Mouse (Mus musculus): Measurements from ENCODE around the gene Lima1. TPM values are rescaled to one million over a fixed set of nuclear protein-coding genes. Genes with fewer than 3 reads are reported as not detected.

Gene Lima1
- polyA plus RNA-seq, 1 experiment from 2014 or later: 20.6 TPM

DNA sequence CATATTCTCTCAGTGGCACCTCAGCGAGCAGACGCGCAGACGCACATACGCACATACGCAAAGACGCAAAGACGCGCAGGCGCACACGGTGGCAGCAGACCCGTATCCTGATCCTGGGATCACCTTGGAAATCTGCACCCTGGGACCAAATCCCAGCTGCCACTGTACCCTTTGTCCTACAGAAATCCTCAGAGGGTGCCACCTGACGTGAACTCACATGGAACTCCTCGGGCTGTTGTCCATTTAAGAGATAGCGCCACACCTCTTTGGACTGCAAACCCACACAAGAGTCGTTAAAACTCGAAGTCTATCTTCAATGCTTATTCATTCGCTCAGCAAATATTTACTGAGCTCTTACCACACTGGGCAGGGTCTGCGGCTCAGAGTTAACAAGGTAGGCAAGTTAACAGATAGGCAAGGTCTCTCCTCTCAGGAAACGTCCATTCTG lies 9.7 kb downstream of the Lima1 start:
- no peak overlapping the region for H3K4me2 ChIP-seq
- H3K27ac ChIP-seq: no peak overlapping the region
- no peak overlapping the region for H3K4me3 ChIP-seq
- H3K27me3 ChIP-seq: no peaks in the 10 kb centered on the region
- peaks cover 6% of the 10 kb centered on the region for H3K4me1 ChIP-seq (replicated peaks)
- no peak for ATAC-seq (ENCODE audit: low FRiP score)
- no peak overlapping the region for H3K9ac ChIP-seq
- H3K36me3 ChIP-seq: 0 out of 2 replicates have a peak, but pooled peaks cover 3% of the 10 kb centered on the region
- H3K9me3 ChIP-seq: no peaks in the 10 kb centered on the region
- WGBS: 91% methylated on average over 20 of the region's 20 CpGs

DNA sequence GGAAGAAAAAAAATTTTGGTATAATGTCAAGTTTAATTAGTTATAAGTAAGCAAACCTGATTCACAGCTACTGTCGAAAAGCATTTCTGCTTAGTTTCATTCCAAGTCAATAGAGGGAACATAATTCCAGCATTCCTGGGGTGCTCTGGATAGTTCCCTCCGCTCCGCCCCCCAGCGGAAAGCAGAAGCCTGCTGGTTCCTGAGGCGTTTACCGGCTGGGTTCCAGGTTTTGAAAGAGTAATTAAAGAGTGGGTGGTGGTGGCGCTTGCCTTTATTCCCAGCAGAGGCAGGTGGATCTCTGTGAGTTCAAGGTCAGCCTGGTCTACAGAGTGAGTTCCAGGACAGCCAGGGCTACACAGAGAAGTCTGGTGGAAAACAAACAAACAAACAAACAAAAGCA lies 10.2 kb downstream of the Lima1 start:
- H3K27me3 ChIP-seq: no peaks in the 10 kb centered on the region
- H3K4me3 ChIP-seq: no peak overlapping the region
- no peak for ATAC-seq (ENCODE audit: low FRiP score)
- no peak overlapping the region for H3K27ac ChIP-seq
- peaks cover 10% of the 10 kb centered on the region for H3K4me1 ChIP-seq (replicated peaks)
- WGBS: 85% methylated on average over 7 of the region's 7 CpGs
- no peak overlapping the region for H3K9ac ChIP-seq
- 0 out of 2 replicates have a peak, but pooled peaks cover 3% of the 10 kb centered on the region for H3K36me3 ChIP-seq
- H3K9me3 ChIP-seq: no peaks in the 10 kb centered on the region
- H3K4me2 ChIP-seq: no peak overlapping the region

DNA sequence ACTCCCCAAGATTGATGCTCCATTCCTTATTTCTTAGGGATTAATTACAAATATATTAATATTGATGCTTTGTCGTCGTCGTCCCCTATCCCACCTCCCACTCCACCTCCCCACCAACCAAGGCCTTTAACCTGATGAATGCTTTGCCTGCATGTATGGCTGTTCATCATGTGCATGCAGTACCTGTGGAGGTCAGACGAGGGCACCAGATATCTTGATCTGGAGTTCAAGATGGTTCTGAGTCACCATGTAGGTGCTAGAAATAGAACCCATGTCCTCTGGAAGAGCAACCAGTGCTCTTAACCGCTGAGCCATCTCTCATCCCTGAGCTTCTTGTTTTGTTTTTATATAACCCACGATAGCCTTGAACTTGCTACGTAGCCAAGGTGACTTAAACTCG lies 11.5 kb downstream of the Lima1 start:
- H3K9me3 ChIP-seq: no peaks in the 10 kb centered on the region
- WGBS: 95% methylated on average over 8 of the region's 8 CpGs
- H3K4me3 ChIP-seq: no peak overlapping the region
- H3K4me2 ChIP-seq: no peak overlapping the region
- no peak overlapping the region for H3K27ac ChIP-seq
- 0 out of 2 replicates have a peak, but pooled peaks cover 3% of the 10 kb centered on the region for H3K36me3 ChIP-seq
- ATAC-seq (ENCODE audit: low FRiP score): no peak
- H3K9ac ChIP-seq: no peak overlapping the region
- peaks cover 19% of the 10 kb centered on the region for H3K4me1 ChIP-seq (replicated peaks)
- H3K27me3 ChIP-seq: no peaks in the 10 kb centered on the region

DNA sequence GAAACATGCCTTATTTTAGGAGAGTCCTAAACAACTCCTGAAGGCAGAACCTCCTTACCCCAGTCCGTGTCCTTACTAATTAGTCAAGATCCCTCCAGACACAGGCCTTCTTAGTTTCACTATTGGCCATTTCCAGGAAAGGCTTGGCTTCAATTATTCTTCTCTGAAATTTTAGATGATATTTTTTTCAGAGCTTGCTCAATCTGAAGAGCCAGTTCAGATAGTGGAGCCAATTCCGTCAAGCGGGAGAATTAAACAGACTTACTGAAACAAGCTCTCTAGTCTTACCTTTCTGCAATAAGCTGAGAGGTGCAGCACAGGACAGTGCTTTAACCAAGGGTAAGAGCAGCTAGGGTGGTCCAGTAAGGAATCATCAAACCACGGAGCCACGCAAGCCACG lies 11.9 kb downstream of the Lima1 start:
- Histone ChIP-seq H3K4me1 (replicated peaks) (peaks cover 19% of the 10 kb centered on the region), H3K27ac (no peak overlapping the region), H3K4me3 (no peak overlapping the region), H3K9ac (no peak overlapping the region), H3K9me3 (no peaks in the 10 kb centered on the region), H3K36me3 (0 out of 2 replicates have a peak, but pooled peaks cover 3% of the 10 kb centered on the region), H3K4me2 (no peak overlapping the region), H3K27me3 (no peaks in the 10 kb centered on the region)
- no peak for ATAC-seq (ENCODE audit: low FRiP score)
- WGBS: 97% methylated on average over 6 of the region's 6 CpGs

DNA sequence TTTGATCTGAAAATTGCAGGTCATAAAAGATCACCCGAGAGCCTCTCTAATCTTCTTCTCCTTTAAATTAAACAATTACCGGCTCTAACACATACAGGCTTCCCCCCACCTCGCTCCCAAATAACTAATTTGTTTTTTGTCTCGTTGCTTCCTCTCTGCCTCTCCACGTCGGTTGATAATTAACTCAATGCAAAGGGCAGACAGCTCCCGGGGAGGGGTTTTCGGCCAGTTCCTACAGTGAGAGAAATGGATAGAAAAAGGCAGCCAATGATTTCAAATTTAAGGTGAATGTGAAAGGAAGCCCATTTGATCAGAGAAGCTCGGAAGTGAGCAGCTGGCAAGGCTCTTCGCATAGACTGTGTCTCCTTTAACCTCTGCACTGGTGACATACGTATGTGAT lies 12.8 kb downstream of the Lima1 start:
- Histone ChIP-seq H3K27ac (no peak overlapping the region), H3K27me3 (no peaks in the 10 kb centered on the region), H3K4me2 (no peak overlapping the region), H3K4me1 (replicated peaks) (peaks cover 19% of the 10 kb centered on the region), H3K4me3 (no peak overlapping the region), H3K9ac (no peak overlapping the region), H3K36me3 (0 out of 2 replicates have a peak, but pooled peaks cover 3% of the 10 kb centered on the region), H3K9me3 (no peaks in the 10 kb centered on the region)
- 54% methylated on average over 11 of the region's 11 CpGs for WGBS
- no peak for ATAC-seq (ENCODE audit: low FRiP score)

DNA sequence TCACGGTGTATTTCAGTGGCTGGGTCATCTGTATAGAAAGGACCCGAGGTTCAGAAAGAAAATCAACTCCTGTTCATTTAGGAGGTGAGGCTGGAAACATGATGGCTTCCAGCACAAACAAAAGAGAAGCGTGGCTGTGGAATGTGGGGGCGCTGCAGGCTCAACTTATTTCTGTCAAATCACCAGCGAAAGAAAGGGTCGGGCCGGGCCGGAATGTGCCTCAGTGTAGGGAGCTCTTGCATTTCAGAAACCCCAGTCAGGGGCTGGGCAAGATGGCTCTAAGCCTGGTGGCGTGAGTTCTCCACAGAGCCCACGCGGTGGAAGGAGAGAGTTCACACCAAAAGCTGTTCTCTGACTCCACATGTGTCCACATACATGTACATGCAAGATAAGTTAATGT lies 13.3 kb downstream of the Lima1 start:
- peaks cover 24% of the 10 kb centered on the region for H3K4me1 ChIP-seq (replicated peaks)
- 0 out of 2 replicates have a peak, but pooled peaks cover 3% of the 10 kb centered on the region for H3K36me3 ChIP-seq
- no peak overlapping the region for H3K9ac ChIP-seq
- H3K9me3 ChIP-seq: no peaks in the 10 kb centered on the region
- no peak overlapping the region for H3K4me3 ChIP-seq
- no peak overlapping the region for H3K27ac ChIP-seq
- no peak overlapping the region for H3K4me2 ChIP-seq
- 39% methylated on average over 11 of the region's 11 CpGs for WGBS
- no peak for ATAC-seq (ENCODE audit: low FRiP score)
- H3K27me3 ChIP-seq: no peaks in the 10 kb centered on the region

DNA sequence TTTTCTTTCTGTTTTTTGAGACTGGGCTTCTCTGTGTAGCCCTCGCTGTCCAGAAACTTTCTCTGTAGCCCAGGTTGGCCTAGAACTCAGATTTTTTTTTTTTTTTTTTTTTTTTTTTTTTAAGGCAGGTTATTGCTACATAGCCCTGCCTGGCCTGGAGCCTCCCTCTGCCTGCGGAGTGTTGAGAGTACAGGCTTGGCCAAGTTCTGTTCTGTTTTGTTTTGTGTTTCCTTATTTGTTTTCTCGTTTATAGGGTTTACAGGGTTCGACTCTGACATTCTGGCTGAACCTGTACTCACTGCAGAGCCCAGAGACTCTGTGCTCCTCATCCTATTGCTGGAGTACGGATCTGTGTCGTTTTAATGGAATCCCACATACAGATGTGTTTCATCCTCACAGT lies 13.7 kb downstream of the Lima1 start:
- no peak overlapping the region for H3K4me3 ChIP-seq
- H3K4me2 ChIP-seq: no peak overlapping the region
- peaks cover 24% of the 10 kb centered on the region for H3K4me1 ChIP-seq (replicated peaks)
- WGBS: 82% methylated on average over 6 of the region's 6 CpGs
- no peaks in the 10 kb centered on the region for H3K9me3 ChIP-seq
- no peak overlapping the region for H3K9ac ChIP-seq
- 0 out of 2 replicates have a peak, but pooled peaks cover 3% of the 10 kb centered on the region for H3K36me3 ChIP-seq
- ATAC-seq (ENCODE audit: low FRiP score): no peak
- no peak overlapping the region for H3K27ac ChIP-seq
- no peaks in the 10 kb centered on the region for H3K27me3 ChIP-seq

DNA sequence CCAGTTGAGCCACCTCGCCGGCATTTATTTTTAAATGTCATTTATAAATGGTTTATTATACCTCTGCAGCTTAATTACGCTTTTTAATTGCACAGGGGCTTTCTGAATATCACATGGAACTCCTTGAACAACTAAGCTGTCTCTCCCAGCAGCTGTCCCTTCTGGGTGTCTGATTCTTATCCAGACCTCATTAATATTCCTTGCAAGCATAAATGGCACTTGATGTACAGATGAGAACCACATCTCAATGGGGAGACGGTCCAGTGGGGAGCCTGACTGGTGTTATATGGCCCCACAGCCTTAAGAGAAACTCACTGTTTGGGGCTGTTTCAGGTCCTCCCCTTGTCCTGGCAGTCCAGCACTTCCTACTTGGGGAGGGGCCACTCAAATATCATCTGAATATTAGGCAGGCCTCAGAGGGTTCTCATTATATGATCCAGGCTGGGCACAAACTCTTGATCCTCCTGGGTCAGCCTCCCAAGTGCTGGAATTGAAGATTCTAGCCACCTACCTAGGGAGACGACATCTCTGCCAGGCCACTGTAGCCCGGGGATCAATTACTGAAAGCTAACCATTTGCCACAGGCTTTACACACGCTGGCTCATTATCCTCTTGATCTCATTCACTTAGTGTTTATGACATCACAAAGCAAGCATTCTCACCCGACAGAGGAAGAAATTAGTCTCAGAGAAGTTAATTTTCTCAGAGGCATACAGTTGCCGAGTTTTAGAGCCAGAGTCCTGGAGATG lies 15.4 kb downstream of the Lima1 start:
- no peak overlapping the region for H3K9ac ChIP-seq
- no peak overlapping the region for H3K4me2 ChIP-seq
- 34% methylated on average over 9 of the region's 9 CpGs for WGBS
- H3K27me3 ChIP-seq: no peaks in the 10 kb centered on the region
- no peak for ATAC-seq (ENCODE audit: low FRiP score)
- H3K36me3 ChIP-seq: 0 out of 2 replicates have a peak, but pooled peaks cover 3% of the 10 kb centered on the region
- H3K9me3 ChIP-seq: no peaks in the 10 kb centered on the region
- no peak overlapping the region for H3K4me3 ChIP-seq
- H3K4me1 ChIP-seq (replicated peaks): peaks cover 24% of the 10 kb centered on the region
- H3K27ac ChIP-seq: peak overlapping the region; percentile 72

DNA sequence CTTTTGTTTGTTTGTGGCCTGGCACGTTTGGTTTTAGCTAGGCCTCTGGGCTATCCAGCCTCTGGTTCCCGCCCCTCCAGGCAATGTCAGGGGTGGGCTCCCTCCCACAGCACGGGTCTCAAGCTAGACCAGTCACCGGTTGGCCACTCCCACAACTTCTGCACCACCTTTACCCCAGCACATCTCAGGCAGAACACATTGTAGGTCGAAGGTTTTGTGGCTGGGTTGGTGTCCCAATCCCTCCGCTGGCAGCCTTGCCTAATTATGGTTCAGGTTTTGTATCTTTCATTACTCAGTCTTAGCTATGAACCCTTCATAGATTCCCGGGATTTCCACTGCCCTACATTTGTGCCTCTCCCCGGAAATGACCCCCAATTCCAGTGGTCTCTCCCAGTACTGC lies 17.8 kb downstream of the Lima1 start:
- peaks cover 21% of the 10 kb centered on the region for H3K4me1 ChIP-seq (replicated peaks)
- no peak overlapping the region for H3K27ac ChIP-seq
- no peak for ATAC-seq (ENCODE audit: low FRiP score)
- no peaks in the 10 kb centered on the region for H3K27me3 ChIP-seq
- H3K4me3 ChIP-seq: no peak overlapping the region
- no peak overlapping the region for H3K9ac ChIP-seq
- no peaks in the 10 kb centered on the region for H3K36me3 ChIP-seq
- H3K4me2 ChIP-seq: no peak overlapping the region
- H3K9me3 ChIP-seq: no peaks in the 10 kb centered on the region
- 71% methylated on average over 8 of the region's 8 CpGs for WGBS

DNA sequence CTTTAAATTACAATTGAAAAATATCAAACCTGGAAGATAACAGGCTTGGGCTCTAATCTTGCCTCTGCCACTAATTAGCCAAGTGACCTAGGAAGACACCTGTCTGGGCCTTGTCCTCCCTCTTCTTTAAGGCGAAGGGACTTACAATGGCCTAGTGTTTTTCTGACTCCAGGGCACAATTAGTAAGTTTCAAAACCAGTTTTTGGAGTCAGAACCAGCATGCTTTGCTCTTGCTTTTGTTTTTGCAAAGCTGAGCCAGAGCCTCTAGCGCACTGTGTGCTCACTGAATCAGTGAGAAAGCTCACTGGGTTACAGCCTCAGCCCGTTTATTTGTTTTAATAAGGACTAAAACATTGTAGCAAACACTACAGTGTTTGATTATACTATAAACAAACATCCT lies 20.1 kb downstream of the Lima1 start:
- H3K36me3 ChIP-seq: no peaks in the 10 kb centered on the region
- no peak for ATAC-seq (ENCODE audit: low FRiP score)
- no peak overlapping the region for H3K9ac ChIP-seq
- no peaks in the 10 kb centered on the region for H3K27me3 ChIP-seq
- H3K4me2 ChIP-seq: no peak overlapping the region
- 72% methylated on average over 3 of the region's 3 CpGs for WGBS
- H3K27ac ChIP-seq: 0 out of 2 replicates have a peak overlapping the region, but pooled peaks have one; percentile 23
- peaks cover 15% of the 10 kb centered on the region for H3K4me1 ChIP-seq (replicated peaks)
- H3K4me3 ChIP-seq: no peak overlapping the region
- H3K9me3 ChIP-seq: no peaks in the 10 kb centered on the region

DNA sequence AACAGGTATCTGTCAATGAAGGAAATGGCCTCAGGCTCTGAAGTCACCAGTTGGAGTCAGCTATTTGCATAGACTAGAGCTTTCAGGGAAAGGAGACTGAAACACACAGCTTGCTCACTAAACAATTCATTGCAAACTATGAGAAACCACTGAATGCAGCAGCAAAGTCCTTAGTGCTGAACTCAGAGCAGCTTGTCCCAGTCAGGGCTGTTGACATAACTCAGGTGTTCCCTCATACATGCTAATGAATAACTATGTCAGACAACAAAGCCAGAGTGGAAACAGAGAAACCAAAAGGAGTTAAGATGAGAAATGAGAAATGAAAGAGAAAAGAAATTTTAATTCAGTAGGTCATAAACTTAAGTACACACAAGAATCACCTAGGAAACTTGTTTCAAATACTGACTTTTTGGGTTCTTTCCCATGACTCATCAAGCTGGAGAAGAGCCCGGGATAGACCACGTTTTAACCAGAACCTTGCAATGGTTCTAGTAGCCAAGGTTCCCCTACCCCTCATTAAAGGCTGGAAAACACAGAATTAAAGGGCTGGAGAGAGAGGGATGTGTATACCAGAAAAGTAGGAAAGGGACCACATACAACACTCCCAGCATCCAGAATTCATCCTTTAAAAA lies 22.5 kb downstream of the Lima1 start:
- Histone ChIP-seq H3K4me3 (no peak overlapping the region), H3K4me1 (replicated peaks) (0 out of 2 replicates have a peak, but pooled peaks cover 5% of the 10 kb centered on the region), H3K27ac (no peak overlapping the region), H3K4me2 (no peak overlapping the region), H3K27me3 (no peaks in the 10 kb centered on the region), H3K9me3 (no peaks in the 10 kb centered on the region), H3K36me3 (no peaks in the 10 kb centered on the region), H3K9ac (no peak overlapping the region)
- no peak for ATAC-seq (ENCODE audit: low FRiP score)
- 98% methylated on average over 2 of the region's 2 CpGs for WGBS

DNA sequence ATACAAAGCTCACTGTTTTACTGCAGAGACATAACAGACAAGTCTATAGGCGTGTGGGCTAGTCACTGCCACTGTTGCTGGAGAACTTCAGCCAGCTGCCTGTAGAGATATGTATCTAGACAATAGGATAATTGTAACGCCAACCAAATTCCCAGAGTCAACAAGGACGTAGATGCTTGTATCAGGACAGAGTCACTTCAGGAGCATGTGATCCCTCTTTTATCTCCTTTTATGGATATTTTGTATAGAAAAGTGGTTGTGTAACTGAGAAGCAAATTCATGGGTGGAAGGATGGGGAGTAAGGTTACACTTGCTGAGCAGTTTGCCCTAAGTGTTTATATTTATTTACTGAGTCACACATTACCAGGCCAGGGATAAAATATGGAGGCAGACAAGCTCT lies 25.0 kb downstream of the Lima1 start:
- Histone ChIP-seq H3K9me3 (no peaks in the 10 kb centered on the region), H3K9ac (no peak overlapping the region), H3K4me2 (no peak overlapping the region), H3K4me1 (replicated peaks) (peaks cover 7% of the 10 kb centered on the region; the same call in 1 of the 2 replicates), H3K4me3 (no peak overlapping the region), H3K36me3 (no peaks in the 10 kb centered on the region), H3K27me3 (no peaks in the 10 kb centered on the region), H3K27ac (no peak overlapping the region)
- no peak for ATAC-seq (ENCODE audit: low FRiP score)
- 75% methylated on average over 3 of the region's 3 CpGs for WGBS
